Mouse (Mus musculus): ENCODE data around the gene Vmn2r47. TPM values are rescaled to one million over a fixed set of nuclear protein-coding genes. Genes with fewer than 3 reads are reported as not detected.

Vmn2r47 gene
- polyA plus RNA-seq (2015; fragmentation: Nextera tagmentation; extraction: Ambion mirVana), result not detected in 2 replicates

GRCm38 (mm10) chr7:9841225-9841624 is at the start of gene Vmn2r47:
Vmn2r47 (minus strand) TSS chr7:9841325.

GRCm38 (mm10) chr7:9770471-9770870 is 70.7 kb downstream of the Vmn2r47 start, which contains the start of gene Vmn2r46:
Vmn2r46 (minus strand) TSS chr7:9770571.

Other genes with a start within 250 kb of the Vmn2r47 start
- gene Vmn2r46, start 70.8 kb downstream of the Vmn2r47 start, polyA plus RNA-seq (2015; fragmentation: Nextera tagmentation; extraction: Ambion mirVana), result not detected in 2 replicates
- not detected in 2 replicates for gene Vmn2r48, start 112.3 kb upstream of the Vmn2r47 start, polyA plus RNA-seq (2015; fragmentation: Nextera tagmentation; extraction: Ambion mirVana)
- not detected in 2 replicates for gene Vmn2r49, start 150.9 kb upstream of the Vmn2r47 start, polyA plus RNA-seq (2015; fragmentation: Nextera tagmentation; extraction: Ambion mirVana)
- gene Vmn2r50, start 212.0 kb upstream of the Vmn2r47 start, polyA plus RNA-seq (2015; fragmentation: Nextera tagmentation; extraction: Ambion mirVana), result not detected in 2 replicates